ENCODE assay signal across 20 mouse cellular contexts in genomic region chr1:165804133-165804532, GRCm38 (mm10). TPM values are rescaled to one million over a fixed set of nuclear protein-coding genes. Genes with fewer than 3 reads are reported as not detected.
DNase-seq lines count a peak whose midpoint lies in the region; ATAC-seq lines count a peak whose summit lies in the region.
"Had no signal": no experiment of that assay in that cellular context is flagged by ENCODE, and none has a peak within 500 bp of the region (broad histone marks: within the 10 kb centered on the region; RNA-seq: fewer than 3 reads in every experiment).

No protein-coding gene starts in this region.

- peak; percentile 50 for DNase-seq in thymus, postnatal 14 days
- DNase-seq in thymus, adult 18-20 months: no peak
- DNase-seq in CD4-positive helper T cell, adult 2 months (ENCODE audit: low read depth, low spot score): peak; percentile 50
- no peak for DNase-seq in heart, adult 8-10 months (ENCODE audit: low spot score)
- no peak for DNase-seq in gastrocnemius, postnatal 36 days
- DNase-seq: adrenal gland, adult 2 months; adrenal gland, postnatal 10 days; adrenal gland, postnatal 25 days; cerebellum, adult 11 months; cerebellum, adult 18-20 months; cerebellum, adult 8-10 months; cerebellum, adult 9-11 months; cerebellum, postnatal 14 days; cerebellum, postnatal 36 days; embryo, embryonic 11 days had no signal

- peak; percentile 20 for ATAC-seq in activated CD4-positive, CD25-positive, alpha-beta regulatory T cell, adult 4 months
- peak; percentile 13 for ATAC-seq in inflammation-experienced regulatory T-cells, adult 6 months
- ATAC-seq: forebrain, embryonic 14.5 days; forebrain, embryonic 16.5 days; Patski had no signal

- intact Hi-C loops in gastrocnemius, postnatal 36 days (cut with DNase I): no loop called here

RNA-seq across cellular contexts. Expression of gene Cd247, which starts 15.7 kb away (rescaled TPM):
- 100 to 1,000 TPM; 370 TPM for polyA plus RNA-seq in activated CD4-positive, CD25-positive, alpha-beta regulatory T cell, adult 4 months (2017; shearing (Covaris generic))
- 100 to 1,000 TPM; 373 to 445 (median 435) TPM for polyA plus RNA-seq in inflammation-experienced regulatory T-cells, adult 6 months (2017; shearing (Covaris generic))
- 1 to 10 TPM in 1 of 4 experiments, under 1 TPM in 3; 0.16 to 1.1 (median 0.46) TPM for total RNA-seq in heart, adult 8-10 months (2022)
- 1 to 10 TPM in 1 of 2 experiments, under 1 TPM in 1; 0.67 to 2.3 TPM for total RNA-seq in gastrocnemius, postnatal 36 days (2021)

RNA-seq across cellular contexts. Expression of gene Creg1, which starts 40.6 kb away (rescaled TPM):
- polyA plus RNA-seq in activated CD4-positive, CD25-positive, alpha-beta regulatory T cell, adult 4 months (2017; shearing (Covaris generic)): 10 to 100 TPM; 24.1 to 24.2 TPM
- polyA plus RNA-seq in inflammation-experienced regulatory T-cells, adult 6 months (2017; shearing (Covaris generic)): 10 to 100 TPM; 15.6 to 20.4 (median 17.6) TPM
- total RNA-seq in heart, adult 8-10 months (2022): 100 to 1,000 TPM in 3 of 4 experiments, 10 to 100 TPM in 1; 98.7 to 109 (median 103) TPM
- 10 to 100 TPM; 47.7 to 55.7 TPM for total RNA-seq in gastrocnemius, postnatal 36 days (2021)

Comparison
In these comparisons a context has a peak if more than half of its experiments do, and no peak if none do; other contexts are left out.
1. DNase-seq: peak in thymus, postnatal 14 days (single experiment) and CD4-positive helper T cell, adult 2 months (single experiment); none in thymus, adult 18-20 months (0 of 2), heart, adult 8-10 months (single experiment) and gastrocnemius, postnatal 36 days (0 of 2).